Mouse (Mus musculus) limb, embryonic 14.5 days (tissue): ENCODE measurements around the gene Bicd1. TPM values are rescaled to one million over a fixed set of nuclear protein-coding genes. Genes with fewer than 3 reads are reported as not detected.
"Not testable (repeated sequence)": the region's sequence is repeated elsewhere in the genome, so short reads cannot be mapped to it uniquely, and the experiment has no call there.

Source experiments
- ATAC-seq: fragments of 200-750 bp; cut with Nextera tagmentation; 2 replicates; pipeline ENCODE4 v1.8.0; 2017; ENCODE audit warnings: low read depth, moderate number of reproducible peaks, moderate TSS enrichment; ENCODE audit not compliant: low FRiP score
- DNase-seq: peaks from one replicate; pipeline ENCODE4 v3.0.0-alpha.2; 2015; ENCODE audit warnings: low spot score
- H3K27ac ChIP-seq: fragments of 300-500 bp; sonication (generic); replicated peaks from 2 replicates; pipeline ENCODE4 v1.5.1; 2014; ENCODE audit warnings: low read depth, mild to moderate bottlenecking, low read length, moderate library complexity, mixed read lengths
- H3K27me3 ChIP-seq: fragments of 300-500 bp; sonication (generic); 2 replicates; pipeline ENCODE4 v1.6.1; 2014; ENCODE audit warnings: low read length, mixed read lengths; ENCODE audit not compliant: control insufficient read depth, insufficient read depth
- H3K36me3 ChIP-seq: fragments of 300-500 bp; sonication (generic); 2 replicates; pipeline ENCODE4 v1.6.1; 2014; ENCODE audit warnings: mild to moderate bottlenecking, low read length, moderate library complexity, mixed read lengths; ENCODE audit not compliant: control insufficient read depth, insufficient read depth
- H3K4me1 ChIP-seq: fragments of 300-500 bp; sonication (generic); 2 replicates; pipeline ENCODE4 v1.6.1; 2014; ENCODE audit warnings: antibody characterized with exemption, low read length, mixed read lengths; ENCODE audit not compliant: control insufficient read depth, insufficient read depth
- H3K4me2 ChIP-seq: fragments of 300-500 bp; sonication (generic); replicated peaks from 2 replicates; pipeline ENCODE4 v1.6.1; 2014; ENCODE audit warnings: low read depth, mild to moderate bottlenecking, low read length, moderate library complexity; ENCODE audit not compliant: severe bottlenecking
- H3K4me3 ChIP-seq: fragments of 300-500 bp; sonication (generic); replicated peaks from 2 replicates; pipeline ENCODE4 v1.5.1; 2014; ENCODE audit warnings: low read length
- H3K9ac ChIP-seq: fragments of 300-500 bp; sonication (generic); 2 replicates; pipeline ENCODE4 v1.6.1; 2014; ENCODE audit warnings: mild to moderate bottlenecking, low read depth, low read length, moderate library complexity; ENCODE audit not compliant: severe bottlenecking
- H3K9me3 ChIP-seq: fragments of 300-500 bp; sonication (generic); 2 replicates; pipeline ENCODE4 v1.6.1; 2016; ENCODE audit warnings: low read length; ENCODE audit not compliant: control insufficient read depth
- POLR2A ChIP-seq: fragments of 200-500 bp; IDR thresholded peaks from 2 replicates; pipeline ENCODE4 v1.8.0; 2012; ENCODE audit warnings: inconsistent platforms, mild to moderate bottlenecking, moderate library complexity, borderline replicate concordance; ENCODE audit not compliant: insufficient read depth, insufficient read length; ENCODE audit errors: extremely low read depth
- WGBS: fragments of 180-500 bp; shearing (Covaris S2); extraction: QIAGEN DNeasy Blood & Tissue Kit; methylation state at CpG from one replicate; pipeline ENCODE4 v1.1.7; 2014; 5-methylcytosine and 5-hydroxymethylcytosine counted together
- polyA plus RNA-seq, 2 experiments: library from polyadenylated mRNA; depleted of rRNA in 1 of 2; stranded (reverse) in 1 of 2; unstranded in 1 of 2; fragments of >200 nt; fragmentation: Nextera tagmentation in 1 of 2; extraction: Ambion mirVana in 1 of 2; gene quantifications; 2 replicates each; pipeline versions ENCODE4 v1.2.1 to v1.2.3; 2012 to 2014

The Bicd1 gene
- polyA plus RNA-seq (2012; rRNA removed) (1.5 and 2.0 TPM in 2 replicates), polyA plus RNA-seq (2014; fragmentation: Nextera tagmentation; extraction: Ambion mirVana) (2.7 and 3.2 TPM in 2 replicates)

DNA sequence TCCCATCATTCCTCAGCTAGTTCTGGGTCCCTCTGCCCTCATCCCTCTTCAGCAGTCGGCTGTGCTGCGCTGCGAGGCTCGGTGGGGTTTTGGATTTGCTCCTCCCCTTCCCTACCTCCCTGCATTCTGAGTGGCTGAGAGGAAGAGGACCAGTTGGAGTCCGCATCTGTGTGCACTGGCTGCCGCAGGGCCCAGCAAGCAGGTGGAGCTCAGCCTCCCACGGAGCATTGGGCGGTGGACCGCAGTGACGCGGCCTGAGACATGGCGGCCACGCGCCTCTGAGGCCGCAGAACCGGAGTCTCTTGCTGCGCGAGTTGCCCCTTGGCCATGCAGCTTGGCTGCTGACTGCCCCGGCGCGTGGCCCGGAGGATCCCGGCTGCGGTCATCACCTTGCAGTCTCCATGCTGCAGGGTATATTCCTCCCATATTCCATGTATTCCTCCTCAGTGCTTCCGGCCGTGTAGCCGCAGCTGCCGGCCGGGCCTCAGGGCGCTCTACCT is at the start of gene Bicd1:
TSS of gene Bicd1 (plus strand) at position 54 of the 500 bp plus-strand sequence.
- Histone ChIP-seq H3K4me2 (peak within 1 kb of the TSS; percentile 62), H3K9me3 (no peaks in the 10 kb centered on the region), H3K36me3 (no peaks in the 10 kb centered on the region), H3K27me3 (no peaks in the 10 kb centered on the region), H3K9ac (peak within 1 kb of the TSS; percentile 45), H3K4me3 (peak within 1 kb of the TSS; percentile 43), H3K4me1 (peaks cover 6% of the 10 kb centered on the region; the same call in 1 of the 2 replicates), H3K27ac (no peak within 1 kb of the TSS)
- peak; percentile 77 for DNase-seq
- TF ChIP-seq POLR2A, result peak; percentile 48; the same call in 1 of the 2 replicates
- WGBS, result under 1% methylated on average over 30 of the region's 30 CpGs
- ATAC-seq, result peak; percentile 99

DNA sequence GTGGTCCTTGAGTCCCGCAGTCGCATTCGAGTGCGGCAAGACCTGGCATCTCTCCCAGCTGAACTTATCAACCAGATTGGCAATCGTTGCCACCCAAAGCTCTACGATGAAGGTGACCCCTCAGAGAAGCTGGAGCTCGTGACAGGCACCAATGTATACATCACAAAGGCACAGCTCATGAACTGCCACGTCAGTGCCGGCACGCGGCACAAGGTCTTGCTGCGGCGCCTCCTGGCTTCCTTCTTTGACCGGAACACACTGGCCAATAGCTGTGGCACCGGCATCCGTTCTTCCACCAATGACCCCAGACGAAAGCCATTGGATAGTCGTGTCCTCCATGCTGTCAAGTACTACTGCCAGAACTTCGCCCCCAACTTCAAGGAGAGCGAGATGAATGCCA is 46.2 kb upstream of the Bicd1 start:
- not testable (repeated sequence) for H3K36me3 ChIP-seq, H3K4me3 ChIP-seq, H3K4me2 ChIP-seq, ATAC-seq, H3K4me1 ChIP-seq, DNase-seq, H3K9me3 ChIP-seq, H3K9ac ChIP-seq, H3K27me3 ChIP-seq, H3K27ac ChIP-seq
- WGBS, result 95% methylated on average over 17 of the region's 20 CpGs

DNA sequence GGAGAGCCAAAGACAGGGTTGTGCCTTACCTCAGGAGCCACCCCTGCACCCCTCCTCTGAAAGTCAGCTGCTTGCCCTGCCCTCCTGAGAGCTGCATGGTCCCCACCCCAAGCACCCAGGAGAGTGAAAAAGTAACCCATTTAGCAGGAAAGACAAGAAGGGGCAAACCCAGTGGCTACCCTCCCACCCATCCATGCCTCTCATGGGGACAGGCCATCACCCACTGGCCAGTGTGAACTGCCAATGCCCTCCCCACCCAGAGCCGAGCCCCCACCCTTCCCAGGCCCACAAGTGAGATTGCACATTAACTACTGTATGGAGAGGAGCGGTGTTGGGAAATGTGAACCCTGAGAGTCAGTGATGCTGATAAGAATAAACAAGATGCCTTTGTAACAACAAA is 42.7 kb upstream of the Bicd1 start:
- H3K4me3 ChIP-seq, H3K36me3 ChIP-seq, H3K4me1 ChIP-seq, ATAC-seq, DNase-seq, H3K9me3 ChIP-seq, H3K27me3 ChIP-seq, H3K4me2 ChIP-seq, H3K27ac ChIP-seq, H3K9ac ChIP-seq: not testable (repeated sequence)
- 87% methylated on average over 2 of the region's 2 CpGs for WGBS

DNA sequence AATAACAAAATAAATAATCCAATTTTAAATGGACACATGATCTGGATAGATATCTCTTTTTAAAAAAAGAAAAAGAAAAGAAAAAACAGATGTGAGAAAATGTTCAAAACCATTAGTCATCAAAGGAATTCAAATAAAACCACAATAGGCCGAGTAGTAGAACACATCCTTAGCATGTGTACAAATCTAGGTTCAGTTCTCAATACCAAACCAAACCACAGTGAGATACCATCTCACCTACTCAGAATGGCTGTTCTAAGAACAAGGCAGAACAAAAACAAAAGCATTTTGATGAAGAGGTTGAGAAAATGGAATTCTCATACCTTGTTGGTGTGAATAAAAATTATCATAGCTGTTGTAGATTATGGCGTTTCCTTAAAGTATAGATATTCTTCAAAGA is 42.3 kb upstream of the Bicd1 start:
- no peak overlapping the region for H3K9ac ChIP-seq
- 72% methylated on average over 2 of the region's 2 CpGs for whole genome bisulfite sequencing
- no peak for TF ChIP-seq POLR2A

DNA sequence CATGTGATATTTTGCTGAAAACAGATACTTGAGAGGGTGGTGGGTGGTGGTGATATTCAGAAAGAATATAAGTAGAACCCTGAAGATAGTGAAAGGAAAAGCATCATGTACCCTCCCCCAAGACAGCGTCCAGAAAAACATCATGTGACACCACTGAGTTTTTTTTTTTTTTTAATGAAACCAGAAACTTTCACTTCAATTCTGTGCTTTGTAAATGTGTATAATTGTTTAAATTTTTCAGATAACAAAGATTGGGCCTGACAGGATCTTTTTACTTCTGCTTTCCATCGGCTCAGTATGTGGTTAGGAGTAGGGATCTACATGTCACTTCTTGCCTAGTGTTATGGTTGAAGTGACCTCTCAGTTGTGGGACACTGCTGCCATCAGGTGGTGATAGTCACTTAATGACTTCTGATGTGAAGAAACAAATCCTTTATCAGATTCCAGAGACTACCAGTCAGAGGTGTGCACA is 33.7 kb upstream of the Bicd1 start:
- ATAC-seq (peak; percentile 70; the same call in 1 of the 2 replicates), DNase-seq (peak; percentile 83)
- Histone ChIP-seq H3K36me3 (no peaks in the 10 kb centered on the region), H3K4me1 (no peaks in the 10 kb centered on the region), H3K9me3 (no peaks in the 10 kb centered on the region), H3K27ac (no peak overlapping the region), H3K4me2 (no peak overlapping the region), H3K4me3 (no peak overlapping the region), H3K27me3 (no peaks in the 10 kb centered on the region), H3K9ac (no peak overlapping the region)
- 58% methylated on average over 2 of the region's 2 CpGs for WGBS
- no peak for TF ChIP-seq POLR2A

More for the DNA sequence above, 42.3 kb upstream of the Bicd1 start:
- Histone ChIP-seq H3K27ac (no peak overlapping the region), H3K36me3 (no peaks in the 10 kb centered on the region), H3K27me3 (no peaks in the 10 kb centered on the region), H3K4me1 (no peaks in the 10 kb centered on the region), H3K9me3 (no peaks in the 10 kb centered on the region), H3K4me2 (no peak overlapping the region), H3K4me3 (no peak overlapping the region)
- no peak for DNase-seq
- ATAC-seq, result no peak

DNA sequence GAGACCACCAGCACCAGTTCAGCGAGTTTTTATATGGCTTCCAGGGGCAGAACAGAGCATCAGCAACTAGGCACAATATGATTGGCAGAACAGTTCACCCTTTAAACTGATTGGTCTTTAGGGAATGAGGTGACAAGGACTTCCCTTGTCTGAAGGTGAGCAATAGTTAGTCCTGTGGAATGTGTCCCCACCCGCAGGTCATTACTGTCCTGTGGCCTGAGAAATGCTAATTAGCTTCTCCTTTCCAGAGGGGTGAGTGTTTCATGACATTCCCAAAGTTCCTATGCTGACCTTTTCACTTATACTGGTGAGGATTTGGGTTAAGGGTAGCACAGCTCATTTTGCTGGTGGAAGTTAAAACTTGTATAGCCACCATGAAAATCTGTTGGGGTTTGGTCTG is 25.2 kb upstream of the Bicd1 start:
- ATAC-seq (no peak), DNase-seq (no peak)
- Histone ChIP-seq H3K27me3 (no peaks in the 10 kb centered on the region), H3K4me1 (no peaks in the 10 kb centered on the region), H3K4me3 (no peak overlapping the region), H3K36me3 (no peaks in the 10 kb centered on the region), H3K9me3 (no peaks in the 10 kb centered on the region), H3K4me2 (no peak overlapping the region), H3K9ac (no peak overlapping the region), H3K27ac (no peak overlapping the region)
- 59% methylated on average over 2 of the region's 2 CpGs for WGBS
- no peak for TF ChIP-seq POLR2A
